Mouse (Mus musculus): ENCODE measurements at regions not wholly inside any gene's neighbourhood (a gene's known extent, or its start where the extent isn't known, plus 50 kb on each side); places are given as distances from the start of the nearest gene placed in this dataset.
"Not testable (repeated sequence)": the region's sequence is repeated elsewhere in the genome, so short reads cannot be mapped to it uniquely, and the experiment has no call there.

DNA sequence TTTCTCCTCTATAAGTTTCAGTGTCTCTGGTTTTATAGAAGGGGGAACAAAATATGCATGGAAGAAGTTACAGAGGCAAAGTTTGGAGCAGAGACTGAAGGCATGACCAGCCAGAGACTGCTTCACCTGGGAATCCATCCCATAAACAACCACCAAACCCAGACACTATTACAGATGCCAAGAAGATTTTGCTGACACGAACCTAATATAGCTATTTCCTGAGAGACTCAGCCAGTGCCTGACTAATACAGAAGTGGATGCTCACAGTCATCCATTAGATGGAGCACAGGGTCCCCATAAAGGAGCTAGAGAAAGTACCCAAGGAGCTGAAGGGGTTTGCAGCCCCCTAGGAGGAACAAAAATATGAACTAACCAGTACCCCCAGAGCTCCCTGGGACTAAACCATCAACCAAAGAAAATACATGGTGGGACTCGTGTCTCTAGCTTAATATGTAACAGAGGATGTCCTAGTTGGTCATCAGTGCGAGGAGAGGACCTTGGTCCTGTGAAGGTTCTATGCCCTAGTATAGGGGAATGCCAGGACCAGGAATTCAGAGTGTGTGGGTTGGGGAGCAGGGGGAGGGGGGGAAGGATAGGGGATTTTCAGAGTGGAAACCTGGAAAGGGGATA lies 621.2 kb upstream of the Msl3l2 start:
- not testable (repeated sequence) for H3K9me3 ChIP-seq (replicated peaks; ENCODE audit: low read length); H3K27ac ChIP-seq; H3K4me1 ChIP-seq (replicated peaks; ENCODE audit: insufficient read depth, low read length); ATAC-seq (replicated peaks; ENCODE audit: low FRiP score, low read depth); H3K4me3 ChIP-seq (replicated peaks; ENCODE audit: low read depth, low read length); H3K4me2 ChIP-seq (ENCODE audit: low read length); DNase-seq (ENCODE audit: low spot score); H3K36me3 ChIP-seq (ENCODE audit: insufficient read depth, low read length); H3K9ac ChIP-seq (ENCODE audit: low read depth, low read length); H3K27me3 ChIP-seq (ENCODE audit: insufficient read depth, low read length)
- WGBS, result 73% methylated on average over 3 of the region's 3 CpGs

DNA sequence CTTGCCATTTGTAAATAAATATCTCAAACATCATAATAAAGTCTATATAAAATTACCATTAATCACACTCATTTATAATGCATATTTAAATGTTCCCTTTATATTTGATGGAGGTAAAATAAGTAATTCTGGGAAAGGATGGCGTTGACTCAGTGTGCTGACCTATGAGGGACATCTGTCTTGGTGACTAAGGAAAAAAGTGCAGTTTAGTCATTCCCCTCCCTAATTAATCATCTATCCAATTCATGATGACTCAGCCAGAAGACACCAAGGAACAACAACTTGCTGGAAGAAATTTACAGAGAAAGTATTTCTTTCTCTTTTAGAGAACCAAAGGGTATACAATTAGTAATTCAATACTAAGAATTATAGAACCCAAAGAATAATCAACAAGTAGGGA lies 584.0 kb upstream of the Msl3l2 start:
- Histone ChIP-seq H3K4me1 (replicated peaks; ENCODE audit: insufficient read depth, low read length) (no peaks in the 10 kb centered on the region), H3K27ac (no peak overlapping the region), H3K4me3 (replicated peaks; ENCODE audit: low read depth, low read length) (no peak overlapping the region), H3K4me2 (ENCODE audit: low read length) (no peak overlapping the region), H3K9me3 (replicated peaks; ENCODE audit: low read length) (no peaks in the 10 kb centered on the region), H3K27me3 (ENCODE audit: insufficient read depth, low read length) (no peaks in the 10 kb centered on the region), H3K36me3 (ENCODE audit: insufficient read depth, low read length) (no peaks in the 10 kb centered on the region), H3K9ac (ENCODE audit: low read depth, low read length) (no peak overlapping the region)
- WGBS, result 82% methylated on average over 1 of the region's 1 CpGs
- no peak for TF ChIP-seq CTCF (IDR thresholded peaks at IDR 0.05; ENCODE audit: low read depth)
- ATAC-seq (replicated peaks; ENCODE audit: low FRiP score, low read depth) (no peak), DNase-seq (ENCODE audit: low spot score) (no peak)

DNA sequence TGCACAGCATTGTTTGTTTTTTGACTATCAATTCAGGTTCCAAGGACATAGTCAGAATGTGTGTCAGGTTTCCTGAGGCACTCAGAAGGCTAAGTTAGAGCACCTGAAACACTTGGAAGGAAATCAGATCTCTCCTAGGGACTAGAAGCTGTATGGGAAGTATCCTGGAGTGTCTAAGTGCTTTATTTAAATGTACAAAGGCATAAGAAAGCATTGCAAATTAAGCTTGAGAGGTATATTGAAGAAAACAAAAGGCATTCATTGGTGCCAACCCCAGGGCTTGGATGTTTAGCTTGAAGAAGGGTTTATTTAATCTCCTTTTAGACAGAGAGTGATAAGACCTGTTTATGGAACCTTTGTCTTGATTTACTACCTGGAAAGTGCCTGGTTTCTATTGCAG lies 569.3 kb upstream of the Msl3l2 start:
- no peak overlapping the region for H3K27ac ChIP-seq
- ATAC-seq (replicated peaks; ENCODE audit: low FRiP score, low read depth) (no peak), DNase-seq (ENCODE audit: low spot score) (no peak)
- H3K36me3 ChIP-seq (ENCODE audit: insufficient read depth, low read length), result no peaks in the 10 kb centered on the region
- no peak overlapping the region for H3K4me2 ChIP-seq (ENCODE audit: low read length)
- no peak for TF ChIP-seq CTCF (IDR thresholded peaks at IDR 0.05; ENCODE audit: low read depth)
- no peak overlapping the region for H3K9ac ChIP-seq (ENCODE audit: low read depth, low read length)
- no peaks in the 10 kb centered on the region for H3K4me1 ChIP-seq (replicated peaks; ENCODE audit: insufficient read depth, low read length)
- no peaks in the 10 kb centered on the region for H3K9me3 ChIP-seq (replicated peaks; ENCODE audit: low read length)
- no peaks in the 10 kb centered on the region for H3K27me3 ChIP-seq (ENCODE audit: insufficient read depth, low read length)
- no peak overlapping the region for H3K4me3 ChIP-seq (replicated peaks; ENCODE audit: low read depth, low read length)

DNA sequence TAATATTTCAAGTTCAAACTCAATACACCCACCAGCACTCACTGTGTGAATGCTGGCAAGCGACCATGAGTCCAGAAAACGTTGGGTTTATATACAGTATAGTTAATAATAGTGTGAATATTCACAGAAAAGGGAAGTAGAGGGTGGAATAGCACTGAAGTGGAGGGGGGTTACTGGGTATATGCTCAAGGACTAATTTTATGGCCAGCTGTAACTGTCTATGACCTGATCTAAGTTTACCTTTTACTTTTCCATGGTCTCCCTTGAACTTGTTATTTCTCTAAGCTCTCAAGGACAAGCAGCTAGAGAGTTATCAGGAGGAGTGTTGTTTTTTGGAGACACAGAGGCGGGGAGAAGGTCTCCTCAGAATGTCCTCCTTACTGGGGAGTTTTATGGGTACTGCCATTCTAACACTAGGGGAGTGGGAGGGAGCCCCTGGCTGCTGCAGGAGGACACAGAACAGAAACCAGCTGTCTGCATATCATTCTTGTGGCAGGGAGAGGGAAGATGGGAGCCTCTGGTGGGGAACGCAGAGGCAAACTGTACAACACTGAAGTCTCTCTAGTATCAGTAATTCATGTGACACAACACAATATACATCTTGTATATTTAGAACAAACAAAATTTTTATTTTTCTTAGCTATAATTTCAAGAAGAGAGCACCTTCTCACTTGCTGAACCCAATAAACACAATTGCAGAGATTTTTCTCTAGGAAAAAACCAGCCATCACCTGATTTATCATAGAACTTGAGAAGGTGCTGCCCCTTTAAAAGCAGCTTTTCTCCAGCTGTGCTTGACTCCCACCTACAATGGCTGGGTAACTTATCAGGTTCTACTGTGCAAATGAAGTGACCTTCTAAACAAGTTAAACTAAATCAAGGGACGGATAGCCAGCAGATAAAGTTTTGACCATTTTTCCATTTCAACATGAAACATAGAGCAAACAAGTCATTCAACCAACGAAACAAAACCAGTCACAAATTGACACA lies 560.0 kb upstream of the Msl3l2 start:
- Histone ChIP-seq H3K4me2 (ENCODE audit: low read length) (no peak overlapping the region), H3K27me3 (ENCODE audit: insufficient read depth, low read length) (no peaks in the 10 kb centered on the region), H3K4me3 (replicated peaks; ENCODE audit: low read depth, low read length) (no peak overlapping the region), H3K27ac (no peak overlapping the region), H3K36me3 (ENCODE audit: insufficient read depth, low read length) (no peaks in the 10 kb centered on the region), H3K4me1 (replicated peaks; ENCODE audit: insufficient read depth, low read length) (no peaks in the 10 kb centered on the region), H3K9ac (ENCODE audit: low read depth, low read length) (no peak overlapping the region), H3K9me3 (replicated peaks; ENCODE audit: low read length) (no peaks in the 10 kb centered on the region)
- DNase-seq (ENCODE audit: low spot score) (peak; percentile 69), ATAC-seq (replicated peaks; ENCODE audit: low FRiP score, low read depth) (0 out of 2 replicates have a peak, but pooled peaks have one; percentile 49)
- WGBS, result 31% methylated on average over 6 of the region's 6 CpGs
- TF ChIP-seq CTCF (IDR thresholded peaks at IDR 0.05; ENCODE audit: low read depth), result peak; percentile 20; the same call in 1 of the 2 replicates

DNA sequence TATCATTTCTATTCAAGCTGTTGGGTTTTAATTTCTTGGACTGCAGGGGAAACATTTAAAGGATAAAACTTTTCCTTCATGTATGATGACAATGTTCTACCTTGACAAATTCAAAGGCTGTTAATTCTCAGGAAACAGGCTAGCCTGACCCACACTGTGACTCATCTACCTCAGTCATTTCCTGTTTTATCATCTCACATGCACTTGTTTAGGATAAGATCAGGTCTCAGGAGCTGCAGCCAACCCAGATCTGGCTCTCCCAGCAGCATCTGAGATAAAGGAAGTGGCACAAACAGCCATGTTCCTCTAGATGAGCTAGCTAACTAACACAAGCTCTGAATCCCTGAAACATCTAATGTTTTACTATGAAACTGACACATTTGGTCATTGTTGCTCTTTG lies 541.8 kb upstream of the Msl3l2 start:
- H3K9me3 ChIP-seq (replicated peaks; ENCODE audit: low read length), result no peaks in the 10 kb centered on the region
- ATAC-seq (replicated peaks; ENCODE audit: low FRiP score, low read depth), result no peak
- H3K36me3 ChIP-seq (ENCODE audit: insufficient read depth, low read length), result no peaks in the 10 kb centered on the region
- H3K4me1 ChIP-seq (replicated peaks; ENCODE audit: insufficient read depth, low read length), result no peaks in the 10 kb centered on the region
- H3K4me3 ChIP-seq (replicated peaks; ENCODE audit: low read depth, low read length), result no peak overlapping the region
- TF ChIP-seq CTCF (IDR thresholded peaks at IDR 0.05; ENCODE audit: low read depth), result no peak
- H3K27ac ChIP-seq, result no peak overlapping the region
- no peaks in the 10 kb centered on the region for H3K27me3 ChIP-seq (ENCODE audit: insufficient read depth, low read length)
- no peak overlapping the region for H3K9ac ChIP-seq (ENCODE audit: low read depth, low read length)
- no peak overlapping the region for H3K4me2 ChIP-seq (ENCODE audit: low read length)
- DNase-seq (ENCODE audit: low spot score), result no peak

DNA sequence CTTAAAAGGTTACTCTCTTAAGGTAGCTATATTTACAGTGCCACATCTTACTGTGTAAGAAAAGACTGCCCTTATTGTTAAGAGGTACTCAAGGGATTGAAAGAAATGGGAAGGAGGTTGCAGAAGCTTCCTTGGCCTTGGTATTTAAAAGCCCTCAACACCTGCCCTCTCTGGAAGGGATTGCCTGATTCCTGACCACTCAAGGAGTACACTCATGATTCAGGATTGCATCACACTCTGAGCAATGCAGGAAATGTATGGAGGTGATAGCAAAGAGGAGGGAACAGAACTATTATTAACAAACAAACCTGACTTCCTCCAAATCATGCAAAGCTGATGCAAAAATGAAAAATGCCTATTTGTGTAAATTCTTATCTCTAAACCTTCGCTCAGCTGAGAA lies 534.0 kb upstream of the Msl3l2 start:
- 92% methylated on average over 1 of the region's 1 CpGs for WGBS
- Histone ChIP-seq H3K4me2 (ENCODE audit: low read length) (no peak overlapping the region), H3K4me3 (replicated peaks; ENCODE audit: low read depth, low read length) (no peak overlapping the region), H3K27ac (no peak overlapping the region), H3K4me1 (replicated peaks; ENCODE audit: insufficient read depth, low read length) (no peaks in the 10 kb centered on the region), H3K9ac (ENCODE audit: low read depth, low read length) (no peak overlapping the region), H3K36me3 (ENCODE audit: insufficient read depth, low read length) (no peaks in the 10 kb centered on the region), H3K27me3 (ENCODE audit: insufficient read depth, low read length) (no peaks in the 10 kb centered on the region), H3K9me3 (replicated peaks; ENCODE audit: low read length) (no peaks in the 10 kb centered on the region)
- TF ChIP-seq CTCF (IDR thresholded peaks at IDR 0.05; ENCODE audit: low read depth), result no peak
- DNase-seq (ENCODE audit: low spot score) (no peak), ATAC-seq (replicated peaks; ENCODE audit: low FRiP score, low read depth) (no peak)
